Mouse (Mus musculus): ENCODE results near the gene Letm1. TPM values are rescaled to one million over a fixed set of nuclear protein-coding genes. Genes with fewer than 3 reads are reported as not detected.

Letm1 gene
- polyA plus RNA-seq, 2 experiments: 31.3 to 44.4 TPM

DNA sequence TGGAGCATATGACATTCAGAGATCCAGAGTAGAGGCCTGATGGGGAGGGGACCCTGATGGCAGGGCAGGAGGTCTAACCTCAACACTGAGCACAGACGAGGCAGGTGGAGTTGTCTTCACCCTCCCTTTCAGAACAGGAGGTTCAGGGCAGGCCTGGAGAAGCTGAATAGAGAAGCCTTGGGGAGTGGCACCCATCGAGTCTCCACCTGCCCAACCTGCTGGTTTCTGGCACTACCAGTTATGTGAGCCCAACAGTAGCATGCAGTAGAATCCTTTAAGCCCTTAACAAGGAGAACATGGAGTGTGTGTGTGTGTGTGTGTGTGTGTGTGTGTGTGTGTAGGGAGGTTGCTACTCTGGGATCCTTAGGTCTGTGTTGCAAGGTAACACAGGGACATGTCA is 70.1 kb downstream of the Letm1 start:
- Histone ChIP-seq H3K4me3 (replicated peaks; ENCODE audit: low read length) (no peak overlapping the region), H3K27me3 (ENCODE audit: control insufficient read depth, insufficient read depth, low read length) (no peaks in the 10 kb centered on the region), H3K9me3 (ENCODE audit: control insufficient read depth, low read length) (no peaks in the 10 kb centered on the region), H3K4me2 (replicated peaks; ENCODE audit: low read depth, low read length, severe bottlenecking) (no peak overlapping the region), H3K36me3 (ENCODE audit: control insufficient read depth, insufficient read depth, low read length) (no peaks in the 10 kb centered on the region), H3K4me1 (ENCODE audit: control insufficient read depth, insufficient read depth, low read length) (peaks cover 4% of the 10 kb centered on the region; the same call in 1 of the 2 replicates), H3K27ac (replicated peaks; ENCODE audit: low read depth, low read length) (no peak overlapping the region), H3K9ac (ENCODE audit: low read depth, low read length, severe bottlenecking) (no peak overlapping the region)
- DNase-seq (ENCODE audit: low spot score): no peak
- no peak for ATAC-seq (ENCODE audit: low FRiP score, low read depth)
- TF ChIP-seq POLR2A (IDR thresholded peaks at IDR 0.05; ENCODE audit: borderline replicate concordance, extremely low read depth, insufficient read depth, insufficient read length): no peak
- WGBS: 61% methylated on average over 2 of the region's 2 CpGs

DNA sequence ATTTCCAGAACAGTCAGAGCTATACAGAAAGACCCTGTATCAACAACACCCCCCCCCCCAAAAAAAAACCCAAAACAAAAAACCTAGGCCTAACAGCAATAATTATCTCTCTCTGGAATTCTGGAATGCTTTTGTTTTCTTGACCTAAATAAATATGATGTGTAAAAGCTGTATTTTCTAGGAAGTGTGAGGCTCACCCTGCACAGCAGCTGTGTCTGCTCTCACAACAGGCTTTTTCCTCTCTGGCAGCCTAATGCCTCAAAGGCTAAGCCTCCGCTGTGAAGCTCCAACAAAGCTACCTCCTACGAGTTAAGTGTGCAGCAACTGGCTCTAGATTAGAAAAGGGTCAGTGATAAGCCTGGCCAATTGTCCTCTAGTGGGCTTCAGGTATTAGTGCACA is 73.6 kb downstream of the Letm1 start:
- 62% methylated on average over 2 of the region's 2 CpGs for WGBS
- H3K36me3 ChIP-seq (ENCODE audit: control insufficient read depth, insufficient read depth, low read length): no peaks in the 10 kb centered on the region
- ATAC-seq (ENCODE audit: low FRiP score, low read depth) (no peak), DNase-seq (ENCODE audit: low spot score) (no peak)
- H3K9ac ChIP-seq (ENCODE audit: low read depth, low read length, severe bottlenecking): no peak overlapping the region
- H3K4me2 ChIP-seq (replicated peaks; ENCODE audit: low read depth, low read length, severe bottlenecking): no peak overlapping the region
- no peak overlapping the region for H3K4me3 ChIP-seq (replicated peaks; ENCODE audit: low read length)
- no peak overlapping the region for H3K27ac ChIP-seq (replicated peaks; ENCODE audit: low read depth, low read length)
- TF ChIP-seq POLR2A (IDR thresholded peaks at IDR 0.05; ENCODE audit: borderline replicate concordance, extremely low read depth, insufficient read depth, insufficient read length): no peak
- H3K4me1 ChIP-seq (ENCODE audit: control insufficient read depth, insufficient read depth, low read length): peaks cover 8% of the 10 kb centered on the region; the same call in 1 of the 2 replicates
- H3K27me3 ChIP-seq (ENCODE audit: control insufficient read depth, insufficient read depth, low read length): no peaks in the 10 kb centered on the region
- H3K9me3 ChIP-seq (ENCODE audit: control insufficient read depth, low read length): no peaks in the 10 kb centered on the region

DNA sequence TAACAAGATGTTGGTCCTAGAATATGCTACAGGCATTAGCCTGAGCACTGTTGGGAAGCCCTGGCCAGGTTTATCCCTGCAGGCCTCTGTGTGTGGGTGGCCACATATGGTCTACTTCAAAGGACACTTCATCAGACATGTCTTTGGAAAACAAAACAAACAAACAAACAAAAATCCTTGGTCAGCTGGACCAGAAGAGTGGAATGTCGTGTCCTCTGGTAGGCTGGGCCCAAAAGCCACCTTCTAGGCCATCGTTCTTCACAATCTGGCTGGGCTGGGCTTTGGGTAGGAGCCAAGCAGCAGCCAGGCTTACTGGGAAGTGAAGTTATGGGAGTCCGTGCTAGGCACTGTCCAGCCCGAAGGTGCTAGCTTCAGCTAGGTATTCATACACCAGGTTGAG is 75.5 kb downstream of the Letm1 start:
- no peak for DNase-seq (ENCODE audit: low spot score)
- Histone ChIP-seq H3K9ac (ENCODE audit: low read depth, low read length, severe bottlenecking) (no peak overlapping the region), H3K4me1 (ENCODE audit: control insufficient read depth, insufficient read depth, low read length) (peaks cover 9% of the 10 kb centered on the region; the same call in 1 of the 2 replicates), H3K36me3 (ENCODE audit: control insufficient read depth, insufficient read depth, low read length) (no peaks in the 10 kb centered on the region), H3K9me3 (ENCODE audit: control insufficient read depth, low read length) (no peaks in the 10 kb centered on the region), H3K4me2 (replicated peaks; ENCODE audit: low read depth, low read length, severe bottlenecking) (no peak overlapping the region), H3K27ac (replicated peaks; ENCODE audit: low read depth, low read length) (no peak overlapping the region), H3K27me3 (ENCODE audit: control insufficient read depth, insufficient read depth, low read length) (no peaks in the 10 kb centered on the region), H3K4me3 (replicated peaks; ENCODE audit: low read length) (no peak overlapping the region)
- no peak for ATAC-seq (ENCODE audit: low FRiP score, low read depth)
- 60% methylated on average over 4 of the region's 4 CpGs for WGBS
- no peak for TF ChIP-seq POLR2A (IDR thresholded peaks at IDR 0.05; ENCODE audit: borderline replicate concordance, extremely low read depth, insufficient read depth, insufficient read length)

DNA sequence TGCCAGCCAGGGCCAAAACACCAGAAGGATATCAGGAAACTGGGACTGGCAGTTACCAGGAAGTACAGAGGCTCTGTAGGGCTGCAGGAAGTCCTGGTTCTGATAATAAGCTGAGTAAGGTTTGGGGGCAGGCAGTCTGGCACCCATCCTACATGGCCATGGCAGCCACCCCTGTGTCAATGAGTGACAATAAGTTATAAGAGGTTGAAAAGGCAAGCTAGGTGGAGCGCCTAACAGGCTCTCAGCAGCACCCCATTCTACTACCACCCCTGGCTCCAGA is 76.3 kb downstream of the Letm1 start:
- ATAC-seq (ENCODE audit: low FRiP score, low read depth) (no peak), DNase-seq (ENCODE audit: low spot score) (no peak)
- 84% methylated on average over 1 of the region's 1 CpGs for WGBS
- TF ChIP-seq POLR2A (IDR thresholded peaks at IDR 0.05; ENCODE audit: borderline replicate concordance, extremely low read depth, insufficient read depth, insufficient read length): no peak
- Histone ChIP-seq H3K27ac (replicated peaks; ENCODE audit: low read depth, low read length) (no peak overlapping the region), H3K36me3 (ENCODE audit: control insufficient read depth, insufficient read depth, low read length) (no peaks in the 10 kb centered on the region), H3K27me3 (ENCODE audit: control insufficient read depth, insufficient read depth, low read length) (no peaks in the 10 kb centered on the region), H3K9ac (ENCODE audit: low read depth, low read length, severe bottlenecking) (no peak overlapping the region), H3K4me1 (ENCODE audit: control insufficient read depth, insufficient read depth, low read length) (peaks cover 10% of the 10 kb centered on the region; the same call in 1 of the 2 replicates), H3K4me2 (replicated peaks; ENCODE audit: low read depth, low read length, severe bottlenecking) (no peak overlapping the region), H3K9me3 (ENCODE audit: control insufficient read depth, low read length) (no peaks in the 10 kb centered on the region), H3K4me3 (replicated peaks; ENCODE audit: low read length) (no peak overlapping the region)

DNA sequence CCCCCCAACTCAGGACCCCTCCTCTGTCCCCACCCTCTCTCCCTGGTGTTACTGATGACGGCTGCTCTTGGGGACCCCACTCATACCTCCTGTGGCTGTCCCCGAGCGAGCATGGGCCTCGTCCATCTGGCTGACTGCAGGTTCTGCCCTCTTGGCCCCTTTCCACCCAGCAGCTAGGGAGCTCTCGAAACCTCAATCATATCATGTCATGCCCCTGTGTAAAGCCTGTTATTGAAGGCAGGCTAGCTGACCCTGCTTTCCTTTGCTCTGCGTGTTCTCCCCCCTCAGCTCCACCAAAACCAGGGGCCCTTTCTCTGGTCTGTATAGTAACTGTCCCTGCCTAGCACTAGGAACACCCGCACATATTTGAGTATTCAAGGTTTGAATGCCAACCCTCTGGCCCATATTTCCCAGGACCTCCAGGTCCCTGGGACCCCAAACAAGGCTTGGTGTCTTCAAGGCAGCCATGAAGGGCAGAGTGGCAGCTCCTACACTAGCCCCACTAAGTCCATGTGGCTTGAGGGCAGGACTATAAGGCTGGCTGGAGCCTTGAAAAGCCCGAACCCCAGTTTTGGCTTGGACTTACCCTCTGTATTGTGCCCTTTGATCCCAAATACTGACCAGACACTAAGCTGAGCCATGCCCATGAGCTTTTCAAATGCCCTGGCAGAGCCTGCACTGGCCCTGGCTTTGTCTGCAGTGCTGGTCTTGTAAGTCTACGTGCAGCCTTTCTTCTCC is 76.8 kb downstream of the Letm1 start:
- no peak overlapping the region for H3K27ac ChIP-seq (replicated peaks; ENCODE audit: low read depth, low read length)
- H3K4me3 ChIP-seq (replicated peaks; ENCODE audit: low read length): no peak overlapping the region
- no peak overlapping the region for H3K4me2 ChIP-seq (replicated peaks; ENCODE audit: low read depth, low read length, severe bottlenecking)
- H3K9ac ChIP-seq (ENCODE audit: low read depth, low read length, severe bottlenecking): 0 out of 2 replicates have a peak overlapping the region, but pooled peaks have one; percentile 4
- DNase-seq (ENCODE audit: low spot score) (no peak), ATAC-seq (ENCODE audit: low FRiP score, low read depth) (no peak)
- no peak for TF ChIP-seq POLR2A (IDR thresholded peaks at IDR 0.05; ENCODE audit: borderline replicate concordance, extremely low read depth, insufficient read depth, insufficient read length)
- peaks cover 10% of the 10 kb centered on the region; the same call in 1 of the 2 replicates for H3K4me1 ChIP-seq (ENCODE audit: control insufficient read depth, insufficient read depth, low read length)
- H3K27me3 ChIP-seq (ENCODE audit: control insufficient read depth, insufficient read depth, low read length): no peaks in the 10 kb centered on the region
- H3K9me3 ChIP-seq (ENCODE audit: control insufficient read depth, low read length): no peaks in the 10 kb centered on the region
- H3K36me3 ChIP-seq (ENCODE audit: control insufficient read depth, insufficient read depth, low read length): no peaks in the 10 kb centered on the region
- WGBS: 53% methylated on average over 9 of the region's 9 CpGs
